Mouse (Mus musculus) testis, postnatal 10 days (tissue): ENCODE results near the gene C2cd4c.

Source experiments
- DNase-seq: peaks from one replicate; pipeline ENCODE4 v3.0.0; 2021; ENCODE audit warnings: low spot score

The C2cd4c gene

DNA sequence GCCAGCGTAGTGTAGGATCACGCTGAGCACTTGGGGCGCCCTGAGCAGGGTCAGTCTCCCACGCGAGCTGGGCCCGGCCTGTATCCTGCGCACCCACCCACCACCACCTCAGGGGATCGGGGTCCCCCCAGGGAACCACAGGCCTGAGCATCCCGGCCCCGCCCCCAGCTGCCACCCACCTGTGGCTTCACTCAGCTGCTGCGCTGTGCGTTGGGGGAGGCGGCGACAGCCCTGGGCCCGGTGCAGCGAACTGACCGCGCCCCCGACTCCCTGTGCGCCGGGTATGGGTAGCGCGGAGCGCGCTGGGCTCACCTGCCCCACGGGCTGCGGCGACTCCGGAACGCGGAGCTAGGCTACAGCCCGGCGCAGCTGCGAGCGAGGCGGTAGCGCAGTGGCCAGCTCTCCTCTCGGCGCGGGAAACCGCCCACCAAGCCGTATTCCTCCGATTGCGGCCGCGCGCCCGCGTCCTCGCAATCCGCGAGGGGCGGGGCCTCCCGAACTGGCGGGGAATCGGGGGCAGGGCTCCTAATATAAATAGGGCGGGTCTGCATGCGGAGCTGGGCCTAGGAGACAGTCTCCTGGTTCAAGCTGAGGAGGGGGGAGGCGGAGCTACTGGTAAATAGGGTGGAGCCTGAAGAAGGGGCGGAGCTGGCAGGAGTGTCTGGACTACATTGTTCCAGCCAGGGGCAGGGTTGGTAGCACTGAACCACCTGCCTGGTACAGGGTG is at the start of gene C2cd4c:
TSS of gene C2cd4c (minus strand) at position 448 of the 727 bp plus-strand sequence.
- peak; percentile 83 for DNase-seq

GRCm38 (mm10) chr10:79661861-79662260 is 48.0 kb upstream of the C2cd4c start:
- no peak for DNase-seq

GRCm38 (mm10) chr10:79660298-79660697 is 46.5 kb upstream of the C2cd4c start:
- DNase-seq: no peak

GRCm38 (mm10) chr10:79658829-79659228 is 45.0 kb upstream of the C2cd4c start:
- DNase-seq: no peak

DNA sequence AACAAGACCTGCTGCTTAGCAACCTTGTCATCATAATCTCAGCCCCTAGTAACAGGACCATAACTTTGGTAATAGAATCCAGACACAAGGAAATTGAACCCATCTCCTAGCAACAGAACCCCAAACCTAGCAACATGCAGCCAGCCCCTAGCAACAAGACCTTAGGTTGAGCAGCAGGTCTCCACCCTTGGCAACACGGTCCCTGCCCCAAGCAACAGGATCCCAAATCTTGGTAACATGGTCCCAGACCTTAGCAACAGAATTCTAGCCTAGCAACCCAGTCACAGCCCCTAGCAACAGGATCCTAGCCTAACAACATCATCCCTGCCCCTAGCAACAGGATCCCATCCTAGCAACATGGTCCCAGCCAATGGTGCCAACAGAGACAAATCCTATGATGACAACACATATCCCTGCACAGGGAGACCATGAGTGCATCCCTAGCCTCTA is 41.1 kb upstream of the C2cd4c start:
- no peak for DNase-seq

DNA sequence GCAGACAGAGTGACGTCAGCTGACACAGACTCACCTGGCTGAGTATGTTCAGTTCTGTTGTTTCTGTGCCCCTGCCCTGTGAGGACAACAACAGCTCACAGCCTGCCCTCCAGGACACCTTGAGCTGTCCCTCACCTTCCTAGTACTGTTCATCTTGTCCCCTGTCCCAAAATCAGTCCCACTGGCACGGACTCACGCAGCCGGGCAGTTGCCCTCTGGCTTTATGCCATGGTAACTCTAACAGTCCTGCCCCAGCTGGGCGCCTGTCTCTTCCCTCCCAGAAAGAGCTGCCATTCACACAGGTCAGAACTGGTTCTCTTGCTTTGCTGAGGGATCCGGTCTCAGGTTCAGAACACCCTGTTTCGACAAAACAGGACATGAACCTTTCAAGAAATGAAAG is 39.0 kb upstream of the C2cd4c start:
- DNase-seq: no peak

GRCm38 (mm10) chr10:79649070-79649751 is 35.4 kb upstream of the C2cd4c start:
- DNase-seq: peak; percentile 88

- DNase-seq: no peak
These were observed 31.9 kb upstream of the C2cd4c start, which contains the start of gene Odf3l2 for GRCm38 (mm10) chr10:79645711-79646110. Gene Odf3l2 (minus strand): TSS chr10:79645738.

GRCm38 (mm10) chr10:79638486-79639204 is 24.8 kb upstream of the C2cd4c start:
- peak; percentile 83 for DNase-seq

GRCm38 (mm10) chr10:79637128-79638110 is 23.6 kb upstream of the C2cd4c start, which contains the start of gene Shc2:
Gene Shc2 (minus strand): TSS chr10:79637918.
- peak; percentile 84 for DNase-seq

GRCm38 (mm10) chr10:79636287-79636686 is 22.5 kb upstream of the C2cd4c start:
- no peak for DNase-seq

DNA sequence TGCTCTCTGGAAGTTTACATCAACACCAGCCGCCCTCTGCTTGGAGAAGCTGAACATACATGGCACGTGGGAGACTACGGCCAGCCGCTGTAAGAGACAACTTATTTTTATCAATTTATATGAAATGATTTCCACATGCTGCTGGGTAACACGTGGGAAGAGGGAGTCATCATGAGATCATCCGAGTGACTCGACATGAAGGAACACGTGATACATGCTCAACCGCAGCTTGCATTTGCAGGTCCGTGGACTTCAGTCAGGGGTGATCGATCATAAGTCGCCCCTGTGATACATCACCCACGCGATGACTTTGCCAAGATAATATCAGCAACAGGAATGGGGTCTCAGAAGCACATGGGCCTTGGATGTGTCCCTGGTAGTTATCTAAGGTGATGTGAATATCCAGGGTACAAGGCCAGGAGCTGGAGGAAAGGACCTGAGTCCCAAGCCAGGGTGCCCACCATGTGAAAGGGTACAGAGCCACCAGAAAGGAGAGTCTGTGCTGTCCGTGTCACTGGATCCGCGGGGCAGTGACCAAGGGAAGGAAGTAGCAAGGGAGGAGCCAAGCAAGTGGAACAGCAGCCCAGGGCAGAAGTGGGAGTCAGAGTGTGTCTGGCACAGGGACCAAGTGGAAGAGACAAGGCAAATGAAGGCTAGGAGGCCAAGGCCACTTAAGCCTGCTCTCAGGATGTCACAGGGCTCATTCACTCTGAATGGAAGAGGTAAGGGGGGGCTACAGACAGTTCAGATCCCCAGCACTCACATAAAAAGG is 19.4 kb upstream of the C2cd4c start:
- DNase-seq: no peak

- no peak for DNase-seq
These were observed 17.6 kb upstream of the C2cd4c start for GRCm38 (mm10) chr10:79631432-79631831.

DNA sequence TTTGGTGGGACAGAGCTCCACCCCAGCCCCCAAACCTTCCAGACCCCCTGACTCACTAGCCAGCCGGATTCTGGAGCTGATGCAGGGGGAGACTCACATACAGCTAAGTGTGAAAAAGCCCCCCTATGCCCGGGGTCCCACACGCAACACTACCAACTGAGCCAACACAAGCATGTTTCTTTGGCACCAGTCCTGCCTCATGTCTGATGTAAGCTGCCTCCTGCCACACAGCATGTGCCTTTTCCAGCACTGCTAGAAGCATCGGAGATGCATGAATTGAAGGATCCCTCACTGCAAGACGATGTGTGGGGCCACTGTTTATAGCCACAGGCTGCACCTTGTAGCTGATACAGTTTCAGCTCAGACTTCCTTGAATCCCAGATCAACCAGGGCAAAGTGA is 14.6 kb upstream of the C2cd4c start:
- no peak for DNase-seq

DNA sequence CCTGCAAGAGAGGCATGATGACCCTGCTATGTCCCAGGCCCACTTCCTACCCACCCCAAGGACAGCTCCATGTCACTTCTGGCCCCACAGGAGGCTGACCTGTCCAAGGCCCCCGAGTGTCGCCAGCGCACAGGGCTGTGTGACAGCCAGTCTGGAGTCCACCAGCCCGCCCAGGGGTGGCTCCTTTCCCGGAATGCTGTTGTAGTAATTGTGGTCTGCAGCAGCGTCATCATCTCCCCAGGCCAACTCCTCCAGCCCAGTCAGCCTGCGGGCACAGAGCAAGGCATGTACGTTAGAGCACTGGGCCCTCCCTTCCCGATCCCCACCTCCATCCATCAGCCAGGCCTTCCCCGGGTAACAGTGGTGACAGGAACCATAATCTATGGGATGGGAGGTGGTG is 12.3 kb upstream of the C2cd4c start:
- no peak for DNase-seq

GRCm38 (mm10) chr10:79625398-79625797 is 11.6 kb upstream of the C2cd4c start:
- no peak for DNase-seq

DNA sequence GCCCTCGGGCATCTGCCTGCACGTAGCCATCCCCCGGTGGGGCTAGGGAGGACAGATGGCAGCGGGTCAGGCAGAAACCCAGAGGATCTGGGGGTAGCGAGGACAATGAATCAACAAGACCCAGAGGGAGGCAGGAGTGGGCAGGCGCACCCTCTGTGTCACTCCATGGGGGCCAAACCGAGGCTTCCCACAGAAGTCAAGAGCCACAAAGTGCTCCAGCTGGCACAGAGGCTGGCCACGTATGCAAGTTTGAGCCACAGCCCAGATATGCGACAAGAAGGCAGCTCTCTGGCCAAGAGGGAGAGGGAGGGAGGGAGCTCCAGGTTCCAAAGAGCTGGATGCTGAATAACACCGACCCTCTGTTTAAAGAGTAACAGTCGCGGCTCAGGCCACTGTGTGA is 10.1 kb upstream of the C2cd4c start:
- DNase-seq: no peak

- no peak for DNase-seq
These were observed 2.6 kb upstream of the C2cd4c start for GRCm38 (mm10) chr10:79616376-79616775.

GRCm38 (mm10) chr10:79615860-79616259 is 2.0 kb upstream of the C2cd4c start:
- no peak for DNase-seq

DNA sequence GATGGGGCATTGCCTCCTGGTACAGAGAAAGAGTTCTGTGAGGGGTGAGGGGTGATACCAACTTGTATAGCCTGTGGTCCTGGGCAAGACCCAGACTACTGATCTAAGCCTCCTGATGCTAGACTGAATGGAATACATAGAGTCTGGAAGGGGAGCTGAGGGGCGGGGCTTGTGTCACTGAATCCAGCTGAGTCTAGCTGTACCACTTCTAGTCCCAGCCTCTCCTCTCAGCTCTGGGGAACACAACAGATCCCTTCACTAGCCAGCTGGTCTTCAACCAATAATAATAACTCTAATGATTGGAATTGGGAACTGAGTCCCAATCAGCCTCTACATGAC is 449 bp upstream of the C2cd4c start:
- no peak for DNase-seq
